Mouse (Mus musculus) cerebellum, postnatal 14 days (tissue): Measurements from ENCODE around the gene Tns2.

Experiments
- DNase-seq, 2 experiments: peaks; one replicate each; pipeline ENCODE4 v3.0.0; 2021; ENCODE audit warnings: mixed read lengths in 2 of 2

Gene Tns2

GRCm38 (mm10) chr15:102092222-102092621 lies 8.0 kb upstream of the Tns2 start:
- DNase-seq, result no peak

DNA sequence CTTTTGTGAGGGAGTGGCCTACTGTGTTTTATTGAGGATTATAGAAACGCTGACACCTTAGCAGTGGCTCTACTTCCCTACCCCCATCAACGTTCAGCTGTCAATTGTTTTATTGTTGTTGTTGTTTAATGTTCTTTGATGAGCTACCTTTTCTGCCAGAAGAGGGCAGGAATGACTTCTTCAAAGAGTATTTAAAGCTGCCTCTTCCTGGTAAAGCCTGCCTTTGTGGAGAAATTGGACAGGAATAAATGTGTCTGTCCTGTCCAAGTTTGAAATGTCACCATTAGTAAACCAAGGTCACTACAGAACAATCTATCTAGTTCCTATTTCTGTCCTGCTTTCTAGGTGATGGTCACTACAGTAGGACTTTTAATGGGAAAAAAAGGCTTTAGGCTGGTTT lies 6.1 kb upstream of the Tns2 start:
- DNase-seq, result no peak

- DNase-seq, result no peak
Measured at GRCm38 (mm10) chr15:102094988-102095387, 5.2 kb upstream of the Tns2 start.

DNA sequence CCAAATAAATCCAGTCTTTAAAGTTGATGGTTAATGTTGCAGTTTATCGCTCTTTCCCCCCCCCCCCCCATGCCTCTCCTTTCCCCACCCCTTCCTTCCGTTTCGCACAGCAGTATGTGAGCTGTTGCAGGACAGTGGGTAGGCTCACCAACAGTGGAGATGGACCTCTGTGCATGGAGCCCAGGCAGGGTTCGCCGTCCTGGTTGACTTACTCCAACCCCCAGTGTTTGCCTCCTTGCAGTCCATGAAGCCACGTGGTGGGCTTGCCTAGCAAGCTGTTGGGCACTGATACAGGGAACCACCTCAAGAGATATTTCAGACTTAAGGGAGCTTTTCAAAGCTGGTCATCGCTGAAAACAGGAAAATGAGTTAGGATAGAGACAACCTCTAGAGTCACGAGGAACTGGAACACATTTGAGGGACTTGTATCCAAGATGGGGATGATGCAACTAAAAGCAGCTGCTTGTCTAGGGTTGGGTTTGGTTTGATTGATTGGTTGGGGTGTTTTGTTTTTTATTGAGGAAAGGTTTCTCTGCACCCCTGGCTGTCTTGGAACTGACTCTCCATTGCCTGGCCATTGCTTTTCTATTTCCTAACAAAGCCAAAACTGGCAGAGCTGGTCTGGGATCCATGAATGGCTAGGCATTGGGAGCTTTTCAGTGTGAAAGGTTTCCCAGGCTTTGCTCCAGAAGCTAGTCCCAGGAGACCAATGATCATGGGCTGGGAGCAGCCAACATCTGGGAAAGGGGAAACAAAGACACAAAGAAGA lies 2.9 kb upstream of the Tns2 start:
- DNase-seq, result no peak

- no peak for DNase-seq
Measured at GRCm38 (mm10) chr15:102097991-102098555, 2.1 kb upstream of the Tns2 start.

- DNase-seq, result no peak
Measured at GRCm38 (mm10) chr15:102099260-102099659, 953 bp upstream of the Tns2 start.

DNA sequence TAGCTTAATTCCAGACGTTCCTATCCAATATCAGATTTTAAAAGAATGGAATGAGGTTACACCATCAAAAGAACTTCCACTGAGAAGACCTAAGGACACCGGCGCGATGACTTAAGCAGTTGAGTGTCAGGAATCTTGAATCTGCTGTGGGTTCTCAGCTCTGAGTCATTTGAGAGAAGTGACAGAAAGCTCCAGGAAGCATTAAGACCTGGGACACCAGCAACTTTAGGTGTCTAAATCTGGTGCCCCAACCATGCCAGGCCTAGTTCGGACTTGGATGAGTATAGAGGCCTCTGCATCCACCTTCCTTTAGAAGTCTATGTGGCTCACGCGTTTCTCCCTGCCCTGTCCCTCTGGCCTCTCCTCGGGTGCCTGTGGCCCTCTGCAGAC lies 447 bp upstream of the Tns2 start:
- no peak for DNase-seq

- peak; percentile 35 to 51 for DNase-seq
Measured at GRCm38 (mm10) chr15:102100996-102101671, 921 bp downstream of the Tns2 start.

GRCm38 (mm10) chr15:102101672-102102541 lies 1.7 kb downstream of the Tns2 start:
- DNase-seq, result peak; percentile 18 to 33

DNA sequence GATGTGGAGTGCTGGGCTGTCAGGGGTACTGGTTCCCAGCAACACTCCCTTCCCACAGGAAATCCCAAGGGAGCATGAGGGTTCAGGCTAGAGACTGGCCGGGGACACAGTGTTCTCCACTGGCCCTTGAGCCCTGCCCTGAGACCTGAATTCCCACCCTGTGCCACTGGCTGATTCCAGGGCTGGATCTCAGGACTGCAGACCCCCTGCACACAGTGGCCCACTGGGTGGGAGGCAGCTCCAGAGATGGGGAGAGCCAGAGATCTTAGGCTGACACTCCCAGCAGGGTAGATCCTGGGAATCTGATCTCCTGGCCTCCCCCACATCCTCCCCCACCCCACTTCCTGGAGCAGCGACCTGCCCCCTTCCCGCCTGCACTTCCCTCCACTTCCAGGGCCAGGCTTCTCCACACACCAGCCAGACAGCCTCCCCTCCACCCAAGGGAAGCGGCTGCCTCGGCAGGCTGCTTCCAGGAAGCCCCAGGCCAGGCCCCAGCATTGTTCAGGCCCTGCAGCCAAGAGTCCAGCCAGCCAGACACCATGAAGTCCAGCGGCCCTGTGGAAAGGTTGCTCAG lies 2.4 kb downstream of the Tns2 start:
- DNase-seq, result no peak

- DNase-seq, result no peak
Measured at GRCm38 (mm10) chr15:102103371-102103946, 3.2 kb downstream of the Tns2 start.

- peak in 1 of 2 experiments; percentile 36 for DNase-seq
Measured at GRCm38 (mm10) chr15:102103947-102104555, 3.8 kb downstream of the Tns2 start.

DNA sequence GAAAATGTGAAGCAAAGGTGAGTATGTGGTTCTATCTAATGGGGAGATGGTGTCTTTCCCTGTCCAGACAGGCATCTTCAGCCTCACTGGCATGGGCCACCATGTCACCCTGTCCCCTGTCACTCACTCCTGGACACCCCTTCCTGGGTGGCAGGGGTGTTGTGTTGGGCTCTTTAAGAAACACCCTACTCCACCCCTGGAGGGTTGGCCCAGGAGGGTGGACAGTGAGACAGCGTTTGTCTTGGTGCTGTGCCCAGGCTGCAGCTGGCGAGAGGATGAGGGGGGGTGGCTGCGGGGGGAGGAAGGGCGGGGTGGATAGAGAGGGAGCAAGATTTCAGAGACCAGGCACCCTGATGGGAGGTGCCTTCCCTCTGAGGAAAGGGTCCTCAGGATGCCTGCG lies 5.1 kb downstream of the Tns2 start:
- peak in 1 of 2 experiments; percentile 38 for DNase-seq

DNA sequence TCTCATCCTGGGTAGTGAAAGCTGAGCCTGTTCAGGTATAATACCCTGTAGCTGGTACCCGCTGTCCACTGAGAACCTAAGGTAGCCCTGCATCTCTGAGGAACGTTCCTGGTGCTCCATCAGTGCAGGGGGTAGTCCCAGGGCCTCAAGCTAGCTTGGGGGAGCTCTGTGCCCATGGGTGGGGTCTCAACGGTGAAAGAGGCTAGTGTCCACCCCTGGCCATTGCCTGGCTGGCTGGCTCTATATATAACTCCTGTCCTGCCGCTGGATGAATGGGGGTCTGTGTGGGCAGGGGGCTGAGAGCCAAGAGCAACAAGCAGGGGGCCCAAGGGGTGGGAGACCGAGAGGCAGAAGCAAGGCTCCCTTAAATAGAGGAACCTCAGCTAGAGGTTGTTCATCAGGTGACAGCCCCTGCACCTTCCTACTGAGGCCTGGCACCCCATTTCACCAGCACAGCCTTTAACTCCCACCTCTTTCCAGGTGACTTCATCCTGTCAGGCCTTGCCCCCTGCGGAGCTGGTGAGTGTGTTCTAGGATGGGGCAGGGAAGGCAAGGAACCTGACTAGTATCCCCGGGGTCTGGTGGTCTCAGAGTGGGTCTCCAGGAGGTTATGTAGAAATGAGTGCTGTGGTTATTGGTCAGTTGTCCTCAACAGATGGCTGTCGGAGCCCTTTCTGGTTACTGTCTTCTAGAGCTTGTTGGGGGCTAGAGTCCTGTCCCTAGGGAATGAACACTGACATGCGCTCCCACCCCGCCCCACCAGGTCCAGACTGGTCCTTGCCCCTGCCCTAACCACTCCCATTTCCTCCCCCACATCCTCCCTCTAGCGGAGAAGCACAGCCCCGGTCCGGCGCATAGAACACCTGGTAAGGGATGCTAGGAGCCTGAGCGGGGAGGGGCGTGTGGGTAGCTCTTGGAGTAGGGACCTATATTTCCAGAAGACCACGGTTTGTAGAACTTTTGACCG lies 5.8 kb downstream of the Tns2 start:
- peak; percentile 57 to 66 for DNase-seq

- peak; percentile 75 to 77 for DNase-seq
Measured at GRCm38 (mm10) chr15:102106754-102107456, 6.7 kb downstream of the Tns2 start.

DNA sequence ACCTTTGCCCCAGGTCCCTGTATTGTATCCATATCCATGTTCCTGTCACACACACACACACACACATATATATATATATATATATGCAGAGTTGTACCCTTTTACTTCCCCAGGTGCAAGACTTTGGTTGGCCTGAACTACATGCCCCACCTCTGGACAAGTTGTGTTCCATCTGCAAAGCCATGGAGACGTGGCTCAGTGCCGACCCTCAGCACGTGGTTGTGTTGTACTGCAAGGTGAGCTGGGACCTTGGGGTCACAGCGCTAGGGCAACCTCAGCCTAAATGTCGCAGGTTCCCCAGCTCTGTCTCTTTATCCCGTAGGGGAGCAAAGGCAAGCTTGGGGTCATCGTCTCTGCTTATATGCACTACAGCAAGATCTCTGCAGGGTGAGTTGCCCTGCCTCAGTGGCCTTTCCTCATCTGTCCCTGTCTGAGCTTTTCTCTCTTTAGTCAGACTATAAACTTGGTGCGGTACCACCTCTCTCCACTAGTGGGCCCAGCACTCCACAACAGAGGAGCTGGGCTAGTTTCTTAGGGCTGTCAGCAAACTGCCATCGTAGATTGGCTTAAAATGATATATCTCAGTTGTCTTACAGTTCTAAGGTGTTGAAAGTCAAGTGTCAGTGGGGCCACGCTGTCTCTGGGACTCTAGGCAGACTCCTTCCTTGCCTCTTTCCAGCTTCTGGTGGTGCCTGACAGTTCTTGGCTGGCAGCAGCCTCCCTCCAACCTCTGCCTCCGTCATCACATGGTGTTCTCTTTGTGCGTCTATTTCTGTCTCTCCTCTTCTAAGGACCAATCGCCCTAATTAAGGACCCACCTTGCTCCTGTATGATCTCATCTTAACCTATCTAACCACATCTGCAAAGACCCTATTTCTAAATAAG lies 7.7 kb downstream of the Tns2 start:
- DNase-seq, result peak; percentile 90 to 94

GRCm38 (mm10) chr15:102108651-102109525 lies 8.7 kb downstream of the Tns2 start:
- peak; percentile 92 to 93 for DNase-seq

DNA sequence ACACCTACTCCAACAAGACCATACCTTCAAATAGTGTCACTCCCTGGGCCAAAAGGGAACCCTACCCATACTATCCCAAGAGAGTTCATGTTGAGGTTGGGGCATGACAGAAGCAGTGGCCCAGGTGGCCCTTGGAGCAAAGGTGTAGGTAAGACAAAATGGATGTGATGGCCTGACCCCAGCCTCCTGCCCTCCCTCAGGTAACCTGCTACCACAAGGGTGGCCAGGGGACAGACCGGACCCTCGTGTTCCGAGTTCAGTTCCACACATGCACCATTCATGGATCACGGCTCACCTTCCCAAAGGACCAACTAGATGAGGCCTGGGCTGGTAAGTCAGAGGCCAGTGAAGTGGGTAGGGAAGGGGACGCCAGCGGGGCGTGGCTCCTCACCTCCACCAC lies 10.1 kb downstream of the Tns2 start:
- peak in 1 of 2 experiments; percentile 24 for DNase-seq
